Mouse (Mus musculus) CD8-positive naive resting alpha-beta T cell, adult 2 months (primary cell): ENCODE results near the gene Pold4.

ENCODE experiments used
- DNase-seq, 2 experiments: peaks; one replicate each; pipeline ENCODE4 v3.0.0; 2022; ENCODE audit warnings: low read depth in 2 of 2, low spot score in 2 of 2

The Pold4 gene

GRCm38 (mm10) chr19:4268566-4269361 lies 37.1 kb downstream of the Pold4 start, which contains the start of gene Ssh3:
Gene Ssh3, minus strand, starts transcription at chr19:4269180.
- DNase-seq: peak; percentile 38 to 55

- no peak for DNase-seq
Measured at GRCm38 (mm10) chr19:4270187-4270586, 38.5 kb downstream of the Pold4 start.

GRCm38 (mm10) chr19:4270972-4271371 lies 39.3 kb downstream of the Pold4 start:
- DNase-seq: no peak

- DNase-seq: peak in 1 of 2 experiments; percentile 43
Measured at GRCm38 (mm10) chr19:4279487-4279886, 47.8 kb downstream of the Pold4 start.

- no peak for DNase-seq
Measured at GRCm38 (mm10) chr19:4280425-4280824, 48.7 kb downstream of the Pold4 start.

- peak; percentile 92 to 94 for DNase-seq
Measured at GRCm38 (mm10) chr19:4282898-4283553, 51.3 kb downstream of the Pold4 start, which contains the start of gene Ankrd13d. Gene Ankrd13d, minus strand, starts transcription at chr19:4283137.
